Mouse (Mus musculus): ENCODE measurements at regions not wholly inside any gene's neighbourhood (a gene's known extent, or its start where the extent isn't known, plus 50 kb on each side); places are given as distances from the start of the nearest gene placed in this dataset.

- TF ChIP-seq CTCF (IDR thresholded peaks at IDR 0.05; ENCODE audit: low read depth, low read length) (no peak), GATA1 (IDR thresholded peaks at IDR 0.05; ENCODE audit: borderline replicate concordance, low read length) (no peak), POLR2AphosphoS5 (IDR thresholded peaks at IDR 0.05; ENCODE audit: insufficient replicate concordance, low read depth, low read length) (no peak), TAL1 (conservative IDR thresholded peaks at IDR 0.05; ENCODE audit: low read depth, low read length) (no peak), GATA2 (IDR thresholded peaks at IDR 0.05; ENCODE audit: borderline replicate concordance, low read depth, low read length) (no peak)
These were observed 373.1 kb upstream of the Slc7a11 start for GRCm38 (mm10) chr3:50816479-50816878.
